Mouse (Mus musculus) E14TG2a.4 (cell line): ENCODE measurements around the gene Ifit2.
A peak's percentile ranks its signal among the peaks of the same experiment; 100 is the strongest.
"Not testable (repeated sequence)": the region's sequence is repeated elsewhere in the genome, so short reads cannot be mapped to it uniquely, and the experiment has no call there.

ENCODE experiments used
- H3K27me3 ChIP-seq: 2 replicates; pipeline ENCODE4 v1.6.1; 2014; ENCODE audit warnings: low read length, control low read depth; ENCODE audit not compliant: insufficient read depth
- H3K36me3 ChIP-seq: 2 replicates; pipeline ENCODE4 v1.6.1; 2014; ENCODE audit warnings: low read length, control low read depth; ENCODE audit not compliant: insufficient read depth
- H3K4me1 ChIP-seq: replicated peaks from 2 replicates; pipeline ENCODE4 v1.6.1; 2014; ENCODE audit warnings: low read depth, low read length, control low read depth
- H3K4me3 ChIP-seq: replicated peaks from 2 replicates; pipeline ENCODE4 v1.5.1; 2014; ENCODE audit warnings: mild to moderate bottlenecking, low read length
- H3K9me3 ChIP-seq: 2 replicates; pipeline ENCODE4 v1.6.1; 2014; ENCODE audit warnings: low read length, control low read depth
- CTCF ChIP-seq: conservative IDR thresholded peaks from 2 replicates; pipeline ENCODE4 v1.5.1; 2014; ENCODE audit warnings: low read length
- NANOG ChIP-seq: IDR thresholded peaks from 2 replicates; pipeline ENCODE4 v1.6.1; 2014; ENCODE audit warnings: borderline replicate concordance, low read length, mixed read lengths
- POU5F1 ChIP-seq: IDR thresholded peaks from 2 replicates; pipeline ENCODE4 v1.6.1; 2014; ENCODE audit warnings: low read length, borderline replicate concordance

Ifit2 gene

DNA sequence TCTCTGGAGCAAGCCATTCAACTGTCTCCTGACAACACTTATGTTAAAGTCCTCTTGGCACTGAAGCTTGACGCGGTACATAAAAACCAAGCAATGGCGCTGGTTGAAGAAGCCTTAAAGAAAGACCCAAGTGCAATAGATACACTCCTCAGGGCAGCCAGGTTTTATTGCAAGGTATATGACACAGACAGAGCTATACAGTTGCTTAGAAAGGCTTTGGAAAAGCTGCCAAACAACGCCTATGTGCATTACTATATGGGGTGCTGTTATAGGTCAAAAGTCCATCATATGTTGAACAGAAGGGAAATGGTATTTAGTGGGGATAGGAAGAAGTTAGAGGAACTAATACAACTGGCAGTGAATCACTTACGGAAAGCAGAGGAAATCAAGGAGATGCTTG lies 23.2 kb downstream of the Ifit2 start:
- Histone ChIP-seq H3K4me3 (no peak overlapping the region), H3K9me3 (no peaks in the 10 kb centered on the region), H3K4me1 (no peaks in the 10 kb centered on the region), H3K36me3 (no peaks in the 10 kb centered on the region), H3K27me3 (no peaks in the 10 kb centered on the region)
- TF ChIP-seq CTCF (no peak), NANOG (no peak), POU5F1 (no peak)

DNA sequence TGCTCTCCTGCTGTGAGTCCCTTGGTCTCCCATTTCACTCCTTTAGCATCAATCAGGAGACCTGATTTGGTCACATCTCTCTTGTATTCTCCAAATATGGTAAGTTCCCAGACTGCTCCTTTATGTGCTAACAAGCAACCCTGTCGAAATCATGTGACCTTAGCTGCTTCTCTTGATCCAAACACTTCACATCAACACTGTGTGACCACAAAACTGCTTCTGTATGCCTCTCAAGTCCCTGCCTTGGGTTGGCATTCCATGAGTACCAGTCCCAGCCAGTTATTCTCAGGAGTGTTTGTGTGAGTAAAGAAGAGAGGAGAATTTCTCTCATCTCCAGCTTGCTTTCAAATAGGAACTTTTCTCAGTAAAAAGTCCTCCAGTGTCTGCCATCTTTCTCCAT lies 26.6 kb downstream of the Ifit2 start:
- Histone ChIP-seq H3K4me1 (no peaks in the 10 kb centered on the region), H3K9me3 (no peaks in the 10 kb centered on the region), H3K36me3 (no peaks in the 10 kb centered on the region), H3K27me3 (no peaks in the 10 kb centered on the region), H3K4me3 (no peak overlapping the region)
- TF ChIP-seq CTCF (no peak), POU5F1 (no peak), NANOG (no peak)

DNA sequence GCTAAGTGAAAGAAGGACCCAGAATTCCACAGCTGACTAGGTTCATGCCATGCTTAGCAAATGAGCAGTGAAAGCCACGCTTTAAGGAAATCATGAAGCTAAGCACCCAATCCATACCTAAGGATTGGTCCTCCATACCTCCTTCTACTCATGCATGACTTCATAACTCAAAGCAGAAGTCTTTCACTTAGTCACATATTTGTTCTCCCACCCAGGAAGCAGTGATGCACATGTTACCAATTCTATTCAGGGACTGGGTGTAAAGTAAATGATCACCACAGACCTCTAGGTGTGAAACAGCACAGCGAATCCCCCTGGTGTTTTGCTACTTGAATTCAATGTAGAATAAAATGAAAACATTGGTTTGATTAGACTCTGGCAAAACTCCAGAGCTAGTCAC lies 32.2 kb downstream of the Ifit2 start:
- not testable (repeated sequence) for H3K4me3 ChIP-seq

DNA sequence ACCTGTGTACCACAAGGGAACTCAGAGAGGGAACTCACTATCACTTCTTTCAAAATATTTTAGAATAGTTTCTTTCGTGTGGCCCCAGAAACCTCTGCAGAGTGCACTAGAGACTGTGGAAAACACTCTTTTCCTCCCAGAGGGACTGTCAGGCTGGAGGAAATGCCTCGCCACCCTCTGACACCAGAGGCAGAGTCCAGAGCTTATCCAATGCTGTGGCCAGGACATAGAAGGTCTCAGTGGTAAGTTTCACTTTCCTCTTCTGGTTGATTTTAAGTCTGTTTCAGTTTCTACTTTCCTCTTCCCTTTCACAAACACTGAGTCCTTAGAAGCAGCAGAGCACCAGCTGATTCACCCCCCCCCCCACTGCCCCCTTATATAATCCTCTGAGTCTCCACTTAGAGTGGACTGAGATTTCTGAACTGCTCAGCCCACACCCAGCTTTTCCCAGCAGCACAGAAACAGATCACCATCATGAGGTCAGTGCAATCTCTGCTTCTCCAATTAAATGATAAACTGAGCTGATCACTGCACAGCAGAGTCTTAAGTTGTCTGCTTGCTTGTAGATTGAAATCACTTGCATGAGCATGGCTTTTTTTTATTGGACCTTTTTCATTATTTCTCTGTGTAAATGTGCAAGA lies 32.8 kb downstream of the Ifit2 start, which contains the start of gene Ifit3:
Gene Ifit3, plus strand, starts transcription at position 406 of the 641 bp plus-strand sequence.
- H3K36me3 ChIP-seq, H3K4me3 ChIP-seq, H3K4me1 ChIP-seq, H3K9me3 ChIP-seq, H3K27me3 ChIP-seq: not testable (repeated sequence)

More for the DNA sequence above, 32.2 kb downstream of the Ifit2 start:
- not testable (repeated sequence) for H3K27me3 ChIP-seq, H3K4me1 ChIP-seq, H3K9me3 ChIP-seq, H3K36me3 ChIP-seq

DNA sequence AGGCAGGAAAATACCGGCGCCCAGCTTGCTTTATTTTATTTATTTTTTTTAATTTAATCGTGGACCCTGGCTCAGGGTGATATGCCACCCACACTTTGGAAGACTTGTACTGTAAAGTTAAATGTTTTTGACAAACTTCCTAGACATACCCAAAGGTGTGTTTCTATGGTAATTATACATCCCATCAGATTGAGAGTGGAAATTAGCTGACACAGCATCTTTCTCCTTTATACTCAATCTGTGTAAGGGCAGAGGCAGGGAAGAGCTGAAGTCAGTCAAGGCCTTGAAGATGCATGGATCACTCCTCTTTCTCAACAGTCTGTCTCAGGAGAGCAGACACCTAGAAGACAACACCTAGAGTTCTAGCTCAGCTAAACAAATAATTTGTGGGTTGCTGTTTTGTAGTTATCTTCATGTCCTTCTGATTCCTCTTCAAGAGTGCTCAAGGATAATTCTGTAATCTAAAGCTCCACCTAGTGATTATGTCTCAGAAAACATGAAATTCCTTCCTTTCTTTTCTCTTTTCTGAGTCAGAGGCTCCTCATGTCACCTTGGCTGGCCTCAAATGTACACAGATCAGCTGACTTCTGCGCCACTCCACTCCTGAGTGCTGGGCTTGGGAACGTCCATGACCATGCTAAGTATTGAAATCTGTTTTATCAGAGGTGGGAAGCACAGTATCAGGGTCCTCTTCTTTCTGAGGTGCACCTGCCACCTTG lies 35.4 kb downstream of the Ifit2 start:
- not testable (repeated sequence) for H3K36me3 ChIP-seq, H3K4me1 ChIP-seq, H3K27me3 ChIP-seq, H3K4me3 ChIP-seq, H3K9me3 ChIP-seq

DNA sequence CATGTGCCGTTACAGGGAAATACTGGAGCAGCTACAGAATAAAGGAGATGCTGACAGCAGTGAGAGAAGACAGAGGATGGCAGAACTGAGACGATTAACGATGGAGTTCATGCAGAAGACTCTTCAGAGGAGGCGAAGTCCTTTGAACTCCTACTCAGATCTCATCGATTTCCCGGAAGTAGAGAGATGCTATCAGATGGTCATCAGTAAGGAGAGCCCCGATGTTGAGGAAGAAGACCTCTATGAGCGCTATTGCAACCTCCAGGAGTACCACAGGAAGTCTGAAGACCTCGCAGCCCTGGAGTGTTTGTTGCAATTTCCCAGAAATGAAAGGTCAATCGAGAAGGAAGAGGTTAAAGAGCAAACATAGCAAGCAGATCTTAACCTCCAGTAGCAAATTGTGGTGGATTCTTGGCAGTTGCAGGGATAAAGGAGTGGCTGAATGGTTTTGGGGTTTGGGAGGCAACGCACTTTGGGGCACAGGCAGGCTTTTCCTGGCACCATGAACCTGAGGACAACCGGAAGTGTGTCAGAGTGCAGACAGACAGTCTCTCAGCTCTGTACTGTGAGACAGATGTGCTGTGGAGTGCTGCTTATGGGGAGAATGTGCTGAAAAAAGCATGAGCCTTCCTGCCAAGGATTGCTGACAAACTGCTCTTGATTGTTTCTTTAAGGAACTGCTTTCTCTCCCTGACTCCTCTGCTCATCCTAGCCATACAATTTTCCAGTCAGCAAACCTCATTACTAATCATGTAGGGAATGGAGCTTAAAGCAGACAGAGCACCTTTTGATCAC lies 37.6 kb downstream of the Ifit2 start:
- H3K4me1 ChIP-seq, H3K36me3 ChIP-seq, H3K9me3 ChIP-seq, H3K4me3 ChIP-seq, H3K27me3 ChIP-seq: not testable (repeated sequence)

GRCm38 (mm10) chr19:34588959-34589358 lies 38.5 kb downstream of the Ifit2 start:
- Histone ChIP-seq H3K9me3 (no peaks in the 10 kb centered on the region), H3K36me3 (no peaks in the 10 kb centered on the region), H3K27me3 (no peaks in the 10 kb centered on the region), H3K4me1 (no peaks in the 10 kb centered on the region), H3K4me3 (no peak overlapping the region)
- no peak for TF ChIP-seq POU5F1
- TF ChIP-seq CTCF = peak; percentile 78

GRCm38 (mm10) chr19:34593456-34593855 lies 43.0 kb downstream of the Ifit2 start:
- no peaks in the 10 kb centered on the region for H3K27me3 ChIP-seq
- TF ChIP-seq POU5F1 (no peak), CTCF (no peak), NANOG (no peak)
- H3K9me3 ChIP-seq = no peaks in the 10 kb centered on the region
- no peaks in the 10 kb centered on the region for H3K36me3 ChIP-seq
- no peak overlapping the region for H3K4me3 ChIP-seq
- no peaks in the 10 kb centered on the region for H3K4me1 ChIP-seq

GRCm38 (mm10) chr19:34594523-34594922 lies 44.0 kb downstream of the Ifit2 start:
- H3K4me3 ChIP-seq, H3K27me3 ChIP-seq: not testable (repeated sequence)

More at GRCm38 (mm10) chr19:34594523-34594922, 44.0 kb downstream of the Ifit2 start:
- not testable (repeated sequence) for H3K36me3 ChIP-seq, H3K9me3 ChIP-seq, H3K4me1 ChIP-seq
